Mouse (Mus musculus) liver, embryonic 14.5 days (tissue): ENCODE results near the gene Btbd11. TPM values are rescaled to one million over a fixed set of nuclear protein-coding genes. Genes with fewer than 3 reads are reported as not detected.

ENCODE experiments used
- ATAC-seq: fragments of 200-750 bp; cut with Nextera tagmentation; 2 replicates; pipeline ENCODE4 v1.8.0; 2017; ENCODE audit warnings: moderate number of reproducible peaks, mild to moderate bottlenecking, moderate library complexity; ENCODE audit not compliant: insufficient read depth
- DNase-seq, 3 experiments: peaks; one replicate each; pipeline ENCODE4 v3.0.0-alpha.2; 2012 to 2013; ENCODE audit warnings: low read depth in 3 of 3, low spot score in 3 of 3
- H3K27ac ChIP-seq: fragments of 300-500 bp; sonication (generic); 2 replicates; pipeline ENCODE4 v1.5.1; 2014; ENCODE audit warnings: moderate library complexity, mild to moderate bottlenecking, control low read depth, inconsistent platforms
- H3K27me3 ChIP-seq: fragments of 300-500 bp; sonication (generic); 2 replicates; pipeline ENCODE4 v1.6.1; 2014; ENCODE audit warnings: mild to moderate bottlenecking, low read length, moderate library complexity; ENCODE audit not compliant: control insufficient read depth, insufficient read depth
- H3K36me3 ChIP-seq: fragments of 300-500 bp; sonication (generic); replicated peaks from 2 replicates; pipeline ENCODE4 v1.6.1; 2014; ENCODE audit warnings: low read depth; ENCODE audit not compliant: control insufficient read depth, insufficient read depth
- H3K4me1 ChIP-seq, 2 experiments: fragments of 200-500 bp in 1 of 2; fragments of 300-500 bp in 1 of 2; sonication (generic) in 1 of 2; replicated peaks; 2 replicates each; pipeline ENCODE4 v1.6.1; 2012 to 2014; ENCODE audit warnings: antibody characterized with exemption in 1 of 2, inconsistent platforms in 1 of 2, low read length in 1 of 2; ENCODE audit not compliant: control insufficient read depth in 2 of 2, insufficient read depth in 2 of 2
- H3K4me2 ChIP-seq: fragments of 300-500 bp; sonication (generic); 2 replicates; pipeline ENCODE4 v1.6.1; 2014; ENCODE audit warnings: low read depth, mild to moderate bottlenecking, control low read depth, moderate library complexity
- H3K4me3 ChIP-seq, 2 experiments: fragments of 200-500 bp in 1 of 2; fragments of 300-500 bp in 1 of 2; sonication (generic) in 1 of 2; 2 replicates each; pipeline ENCODE4 v1.5.1; 2012 to 2014; ENCODE audit warnings: low read depth in 2 of 2, low read length in 2 of 2, mild to moderate bottlenecking in 2 of 2, control low read depth in 1 of 2, inconsistent platforms in 1 of 2, moderate library complexity in 1 of 2; ENCODE audit not compliant: insufficient read depth in 1 of 2
- H3K9ac ChIP-seq: fragments of 300-500 bp; sonication (generic); replicated peaks from 2 replicates; pipeline ENCODE4 v1.6.1; 2014; ENCODE audit warnings: mild to moderate bottlenecking, control low read depth, moderate library complexity
- H3K9me3 ChIP-seq: fragments of 300-500 bp; sonication (generic); 2 replicates; pipeline ENCODE4 v1.6.1; 2016; ENCODE audit warnings: low read length, mixed read lengths; ENCODE audit not compliant: control insufficient read depth
- CTCF ChIP-seq: IDR thresholded peaks from 2 replicates; pipeline ENCODE4 v1.5.1; 2016; ENCODE audit warnings: antibody characterized with exemption, low read depth, control low read depth
- EP300 ChIP-seq: IDR thresholded peaks from 2 replicates; pipeline ENCODE4 v1.6.1; 2016; ENCODE audit warnings: antibody characterized with exemption, low read depth
- WGBS: fragments of 180-500 bp; shearing (Covaris S2); extraction: QIAGEN DNeasy Blood & Tissue Kit; methylation state at CpG from one replicate; pipeline ENCODE4 v1.1.7; 2014; ENCODE audit not compliant: insufficient replicate concordance; 5-methylcytosine and 5-hydroxymethylcytosine counted together
- polyA plus RNA-seq, 2 experiments: library from polyadenylated mRNA; depleted of rRNA in 1 of 2; stranded (reverse) in 1 of 2; unstranded in 1 of 2; fragments of >200 nt; fragmentation: Nextera tagmentation in 1 of 2; extraction: Ambion mirVana in 1 of 2; gene quantifications; 2 replicates each; pipeline versions ENCODE4 v1.2.1 to v1.2.3; 2012 to 2014

The Btbd11 gene
- polyA plus RNA-seq, 2 experiments, result 0.22 to 0.32 TPM

DNA sequence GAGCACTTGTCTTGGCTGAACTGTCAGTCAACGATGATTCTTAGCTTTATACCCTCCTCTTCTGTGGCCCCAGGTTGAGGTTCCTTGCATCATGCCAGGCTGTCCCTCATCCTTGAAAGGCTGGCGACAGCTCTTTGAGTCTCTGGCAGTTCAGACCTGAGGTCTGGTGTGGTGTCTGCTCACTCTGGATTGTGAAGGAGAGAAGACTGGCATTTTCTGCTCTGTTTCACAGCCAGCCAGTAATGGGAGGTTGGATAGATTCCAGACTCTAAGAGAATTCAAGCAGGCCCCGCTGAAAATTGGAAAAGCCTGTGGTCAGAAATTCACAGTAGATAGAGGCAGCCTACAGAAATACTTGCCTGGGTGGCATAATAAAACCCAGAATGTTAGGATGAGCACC is 87.3 kb downstream of the Btbd11 start:
- no peaks in the 10 kb centered on the region for H3K9me3 ChIP-seq

GRCm38 (mm10) chr10:85475642-85476345 is 89.2 kb downstream of the Btbd11 start:
- Histone ChIP-seq H3K36me3 (no peaks in the 10 kb centered on the region), H3K9ac (no peak overlapping the region), H3K4me1 (no peaks in the 10 kb centered on the region), H3K27me3 (no peaks in the 10 kb centered on the region), H3K4me3 (no peak overlapping the region), H3K27ac (no peak overlapping the region), H3K4me2 (no peak overlapping the region), H3K9me3 (no peaks in the 10 kb centered on the region)
- WGBS, result 67% methylated on average over 9 of the region's 9 CpGs
- DNase-seq (no peak), ATAC-seq (no peak)
- TF ChIP-seq EP300, result no peak
- no peak for TF ChIP-seq CTCF

More for the DNA sequence above, 87.3 kb downstream of the Btbd11 start:
- no peak overlapping the region for H3K4me3 ChIP-seq
- H3K27me3 ChIP-seq, result no peaks in the 10 kb centered on the region
- H3K4me1 ChIP-seq, result no peaks in the 10 kb centered on the region
- WGBS, result 59% methylated on average over 3 of the region's 3 CpGs
- DNase-seq, result no peak
- H3K9ac ChIP-seq, result no peak overlapping the region
- H3K4me2 ChIP-seq, result no peak overlapping the region
- H3K36me3 ChIP-seq, result no peaks in the 10 kb centered on the region
- no peak for ATAC-seq
- no peak overlapping the region for H3K27ac ChIP-seq
- TF ChIP-seq EP300, result no peak
- TF ChIP-seq CTCF, result no peak

GRCm38 (mm10) chr10:85479959-85480625 is 93.5 kb downstream of the Btbd11 start:
- Histone ChIP-seq H3K4me3 (no peak overlapping the region), H3K4me1 (no peaks in the 10 kb centered on the region), H3K36me3 (no peaks in the 10 kb centered on the region), H3K27me3 (no peaks in the 10 kb centered on the region), H3K27ac (no peak overlapping the region), H3K9ac (no peak overlapping the region), H3K4me2 (no peak overlapping the region), H3K9me3 (no peaks in the 10 kb centered on the region)
- TF ChIP-seq CTCF (no peak), EP300 (no peak)
- no peak for ATAC-seq
- 27% methylated on average over 6 of the region's 6 CpGs for WGBS
- DNase-seq, result no peak

GRCm38 (mm10) chr10:85481106-85481505 is 94.5 kb downstream of the Btbd11 start:
- WGBS, result 35% methylated on average over 3 of the region's 3 CpGs
- Histone ChIP-seq H3K27ac (no peak overlapping the region), H3K4me3 (no peak overlapping the region), H3K4me2 (no peak overlapping the region), H3K27me3 (no peaks in the 10 kb centered on the region), H3K9me3 (no peaks in the 10 kb centered on the region), H3K9ac (no peak overlapping the region), H3K4me1 (no peaks in the 10 kb centered on the region), H3K36me3 (no peaks in the 10 kb centered on the region)
- ATAC-seq (no peak), DNase-seq (no peak)
- TF ChIP-seq EP300, result no peak
- TF ChIP-seq CTCF, result no peak

DNA sequence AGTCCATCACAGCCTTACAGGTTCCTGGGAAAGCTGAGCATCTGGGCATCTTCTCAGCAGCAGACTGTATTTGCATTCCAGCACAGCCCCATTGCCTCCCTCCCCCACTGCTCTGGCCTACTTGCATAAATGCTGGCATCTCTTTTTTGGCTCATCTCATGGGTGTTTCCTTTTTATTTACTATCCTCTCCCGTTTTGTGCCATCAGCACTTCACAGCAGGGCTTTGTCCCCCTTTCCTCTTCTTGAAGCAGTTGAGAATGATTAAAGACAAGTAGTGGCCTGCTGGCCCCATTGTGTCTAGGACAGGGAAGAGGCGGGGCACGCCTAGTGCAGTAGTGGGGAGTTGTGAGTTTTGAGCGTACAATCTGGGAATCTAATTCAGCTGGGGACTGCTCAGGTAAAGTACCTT is 95.5 kb downstream of the Btbd11 start:
- no peak overlapping the region for H3K27ac ChIP-seq
- no peaks in the 10 kb centered on the region for H3K27me3 ChIP-seq
- H3K4me3 ChIP-seq, result no peak overlapping the region
- H3K4me1 ChIP-seq, result no peaks in the 10 kb centered on the region
- H3K36me3 ChIP-seq, result no peaks in the 10 kb centered on the region
- H3K4me2 ChIP-seq, result no peak overlapping the region
- no peaks in the 10 kb centered on the region for H3K9me3 ChIP-seq
- WGBS, result 42% methylated on average over 4 of the region's 4 CpGs
- ATAC-seq (no peak), DNase-seq (no peak)
- TF ChIP-seq CTCF, result no peak
- no peak for TF ChIP-seq EP300
- H3K9ac ChIP-seq, result no peak overlapping the region
